Mouse (Mus musculus): ENCODE results near the gene Rngtt. TPM values are rescaled to one million over a fixed set of nuclear protein-coding genes. Genes with fewer than 3 reads are reported as not detected.

The Rngtt gene
- total RNA-seq, 2 experiments from 2014 or later = 11.4 to 13.3 TPM

- DNase-seq = no peak
Measured at GRCm38 (mm10) chr4:33514108-33515000, 204.2 kb downstream of the Rngtt start.

GRCm38 (mm10) chr4:33520196-33520595 lies 210.1 kb downstream of the Rngtt start:
- DNase-seq = no peak

- DNase-seq = no peak
Measured at GRCm38 (mm10) chr4:33520938-33521337, 210.8 kb downstream of the Rngtt start.

- no peak for DNase-seq
Measured at GRCm38 (mm10) chr4:33523774-33524173, 213.7 kb downstream of the Rngtt start.

GRCm38 (mm10) chr4:33524481-33525141 lies 214.5 kb downstream of the Rngtt start:
- peak; percentile 74 for DNase-seq

GRCm38 (mm10) chr4:33525272-33525671 lies 215.2 kb downstream of the Rngtt start:
- no peak for DNase-seq

- DNase-seq = no peak
Measured at GRCm38 (mm10) chr4:33526092-33526491, 216.0 kb downstream of the Rngtt start.

GRCm38 (mm10) chr4:33526675-33527074 lies 216.6 kb downstream of the Rngtt start:
- DNase-seq = no peak

- DNase-seq = no peak
Measured at GRCm38 (mm10) chr4:33532596-33532995, 222.5 kb downstream of the Rngtt start.

- DNase-seq = no peak
Measured at GRCm38 (mm10) chr4:33544755-33545576, 234.9 kb downstream of the Rngtt start.

- DNase-seq = no peak
Measured at GRCm38 (mm10) chr4:33545577-33545879, 235.4 kb downstream of the Rngtt start.

GRCm38 (mm10) chr4:33546278-33546677 lies 236.2 kb downstream of the Rngtt start:
- DNase-seq = no peak

- no peak for DNase-seq
Measured at GRCm38 (mm10) chr4:33547315-33547929, 237.3 kb downstream of the Rngtt start.

GRCm38 (mm10) chr4:33549606-33550005 lies 239.5 kb downstream of the Rngtt start:
- no peak for DNase-seq

Small RNA genes within 50 kb of the gene (microRNA-seq; reads per million reads assigned to microRNA genes)
- 0 reads per million in 2 experiments for gene Mir8118

Other genes starting within 250 kb of the Rngtt start
- gene Gabrr2, start 247.3 kb upstream of the Rngtt start, total RNA-seq (2021) = 1 to 10 TPM; 2.2 to 8.1 TPM
- gene Gabrr1, start 177.8 kb upstream of the Rngtt start, total RNA-seq (2021) = under 1 TPM in 1 of 2 experiments, not detected in 1; 0.14 TPM
- 10 to 100 TPM; 39.9 to 45.1 TPM for gene Pm20d2, start 120.6 kb upstream of the Rngtt start, total RNA-seq (2021)
- gene Srsf12, start 101.3 kb upstream of the Rngtt start, total RNA-seq (2021) = under 1 TPM in 1 of 2 experiments, not detected in 1; 0.20 TPM
- 100 to 1,000 TPM; 103 to 112 TPM for gene Pnrc1, start 20.1 kb upstream of the Rngtt start, total RNA-seq (2021)

Data from gastrocnemius, postnatal 10 days (tissue).